ENCODE assay signal across 8 mouse cellular contexts in the genomic region with DNA sequence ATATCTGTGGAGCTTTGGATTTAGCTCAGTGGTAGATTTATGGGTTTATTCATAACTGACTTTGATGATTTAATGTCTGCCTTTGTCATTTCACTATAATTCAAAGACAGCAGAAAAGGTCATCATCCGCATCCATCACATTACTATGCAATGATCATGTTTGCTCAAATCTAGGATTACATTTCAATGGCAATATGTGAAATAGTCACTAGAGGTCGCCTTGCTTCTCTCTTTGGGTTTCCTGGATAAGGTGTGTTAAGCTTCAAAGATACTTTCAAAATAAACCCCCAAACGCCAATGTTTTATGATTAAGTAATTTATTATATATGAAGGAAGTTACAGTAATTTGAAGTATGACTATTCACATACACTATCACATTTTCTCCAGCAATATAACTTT. TPM values are rescaled to one million over a fixed set of nuclear protein-coding genes. Genes with fewer than 3 reads are reported as not detected.
DNase-seq lines count a peak whose midpoint lies in the region; ATAC-seq and TF ChIP-seq lines count a peak whose summit lies in the region.

No protein-coding gene starts in this region.

- H3K4me3 ChIP-seq in hindbrain, embryonic 11.5 days (ENCODE audit: low read depth, low read length) = no peak overlapping the region
- no peak overlapping the region for H3K4me3 ChIP-seq in hindbrain, embryonic 12.5 days
- H3K4me3 ChIP-seq in testis, adult 2 months (ENCODE audit: control insufficient read depth, low read depth, low read length) = no peak overlapping the region

- ATAC-seq in hindbrain, embryonic 11.5 days (ENCODE audit: low FRiP score) = no peak
- no peak for ATAC-seq in hindbrain, embryonic 12.5 days (ENCODE audit: low FRiP score)

- H3K9ac ChIP-seq in hindbrain, embryonic 11.5 days (ENCODE audit: low read depth, low read length) = no peak overlapping the region
- no peak overlapping the region for H3K9ac ChIP-seq in hindbrain, embryonic 12.5 days

- intact Hi-C loops in left cerebral cortex, postnatal 25 days (cut with DNase I) = loop anchor here (2.0 to 5.0 kb wide), 2 partner anchors 51 to 332 kb away; partner anchors contain the start of gene Zcchc2

- H3K4me1 ChIP-seq in hindbrain, embryonic 11.5 days (replicated peaks; ENCODE audit: control insufficient read depth, insufficient read depth, low read length) = no peaks in the 10 kb centered on the region
- peaks cover 9% of the 10 kb centered on the region for H3K4me1 ChIP-seq in hindbrain, embryonic 12.5 days
- H3K4me1 ChIP-seq in testis, adult 2 months (ENCODE audit: control insufficient read depth, insufficient read depth, low read length) = no peaks in the 10 kb centered on the region

- H3K4me2 ChIP-seq in hindbrain, embryonic 11.5 days (replicated peaks; ENCODE audit: low read depth, low read length) = no peak overlapping the region
- H3K4me2 ChIP-seq in hindbrain, embryonic 12.5 days (replicated peaks) = no peak overlapping the region

- no peak overlapping the region for H3K27ac ChIP-seq in hindbrain, embryonic 11.5 days (ENCODE audit: low read depth, low read length)
- H3K27ac ChIP-seq in hindbrain, embryonic 12.5 days = no peak overlapping the region
- H3K27ac ChIP-seq in testis, adult 2 months (ENCODE audit: control insufficient read depth, insufficient read depth, low read depth, low read length) = no peak overlapping the region

- peak; percentile 62 for DNase-seq in hindbrain, embryonic 11.5 days (ENCODE audit: low spot score)
- DNase-seq in testis, postnatal 14 days (ENCODE audit: low spot score) = no peak
- peak; percentile 73 for DNase-seq in brain, embryonic 14.5 days (ENCODE audit: low read depth)
- DNase-seq in left cerebral cortex, postnatal 25 days (ENCODE audit: low spot score in 2 of 2) = peak; percentile 49 to 72
- DNase-seq in thymus, postnatal 4 days = peak; percentile 16
- DNase-seq in yolk sac, embryonic 10.5 days (ENCODE audit: low spot score) = no peak

- WGBS in hindbrain, embryonic 11.5 days = 23% methylated on average over 3 of the region's 3 CpGs
- WGBS in hindbrain, embryonic 12.5 days = 18% methylated on average over 3 of the region's 3 CpGs

- H3K9me3 ChIP-seq in hindbrain, embryonic 11.5 days (ENCODE audit: control insufficient read depth, low read length) = no peaks in the 10 kb centered on the region
- no peaks in the 10 kb centered on the region for H3K9me3 ChIP-seq in hindbrain, embryonic 12.5 days (replicated peaks)

- H3K27me3 ChIP-seq in hindbrain, embryonic 11.5 days (ENCODE audit: control insufficient read depth, insufficient read depth, low read length) = no peaks in the 10 kb centered on the region
- no peaks in the 10 kb centered on the region for H3K27me3 ChIP-seq in hindbrain, embryonic 12.5 days
- H3K27me3 ChIP-seq in testis, adult 2 months (ENCODE audit: control insufficient read depth, insufficient read depth, low read length) = no peaks in the 10 kb centered on the region

- peak; percentile 5; the same call in 1 of the 2 replicates for TF ChIP-seq CTCF in testis, adult 2 months (IDR thresholded peaks at IDR 0.05; ENCODE audit: control insufficient read depth, insufficient read depth, insufficient replicate concordance, low read depth, low read length)
- 0 out of 2 replicates have a peak, but pooled peaks have one; percentile 17 for TF ChIP-seq CTCF in brain, embryonic 14.5 days (IDR thresholded peaks at IDR 0.05; ENCODE audit: borderline replicate concordance, extremely low read depth, insufficient read depth, insufficient read length)

- no peak for TF ChIP-seq POLR2A in testis, adult 2 months (IDR thresholded peaks at IDR 0.05; ENCODE audit: control insufficient read depth, low read depth, low read length)
- TF ChIP-seq POLR2A in brain, embryonic 14.5 days (IDR thresholded peaks at IDR 0.05; ENCODE audit: borderline replicate concordance, extremely low read depth, insufficient read depth, insufficient read length, poor library complexity, severe bottlenecking) = no peak

- no peaks in the 10 kb centered on the region for H3K36me3 ChIP-seq in hindbrain, embryonic 11.5 days (ENCODE audit: control insufficient read depth, insufficient read depth, low read length)
- no peaks in the 10 kb centered on the region for H3K36me3 ChIP-seq in hindbrain, embryonic 12.5 days
- no peaks in the 10 kb centered on the region; the same call in 1 of the 2 replicates for H3K36me3 ChIP-seq in testis, adult 2 months (ENCODE audit: control insufficient read depth, insufficient read depth, low read length)

RNA-seq across cellular contexts. Expression of gene Pign, which starts 3.5 kb away (rescaled TPM):
- 14.1 and 19.9 TPM in 2 replicates for polyA plus RNA-seq in hindbrain, embryonic 11.5 days (2014; fragmentation: Nextera tagmentation; extraction: Ambion mirVana)
- polyA plus RNA-seq in hindbrain, embryonic 12.5 days (2016; fragmentation: Nextera tagmentation; extraction: Ambion mirVana) = 16.9 and 18.7 TPM in 2 replicates
- 47.8 and 57.1 TPM in 2 replicates for polyA plus RNA-seq in testis, adult 2 months (2012; rRNA removed)
- polyA plus RNA-seq in brain, embryonic 14.5 days (2012; rRNA removed) = 15.0 and 21.5 TPM in 2 replicates
- total RNA-seq in left cerebral cortex, postnatal 25 days (2021) = 10 to 100 TPM; 12.9 to 17.8 TPM

RNA-seq across cellular contexts. Expression of gene Relch, which starts 3.6 kb away (rescaled TPM):
- 26.2 and 33.5 TPM in 2 replicates for polyA plus RNA-seq in hindbrain, embryonic 11.5 days (2014; fragmentation: Nextera tagmentation; extraction: Ambion mirVana)
- 45.4 and 52.7 TPM in 2 replicates for polyA plus RNA-seq in hindbrain, embryonic 12.5 days (2016; fragmentation: Nextera tagmentation; extraction: Ambion mirVana)
- polyA plus RNA-seq in testis, adult 2 months (2012; rRNA removed) = 9.5 and 11.4 TPM in 2 replicates
- 43.6 and 49.1 TPM in 2 replicates for polyA plus RNA-seq in brain, embryonic 14.5 days (2012; rRNA removed)
- 10 to 100 TPM; 90.5 to 96.5 TPM for total RNA-seq in left cerebral cortex, postnatal 25 days (2021)

Comparison
In these comparisons a context has a peak if more than half of its experiments do, and no peak if none do; other contexts are left out.
1. DNase-seq: peak in hindbrain, embryonic 11.5 days (single experiment), brain, embryonic 14.5 days (single experiment), left cerebral cortex, postnatal 25 days (2 of 2) and thymus, postnatal 4 days (single experiment); none in testis, postnatal 14 days (single experiment) and yolk sac, embryonic 10.5 days (single experiment).